12 mouse cellular contexts compared by ENCODE assay signal in genomic region chr9:109863085-109863484, GRCm38 (mm10). TPM values are rescaled to one million over a fixed set of nuclear protein-coding genes. Genes with fewer than 3 reads are reported as not detected.
DNase-seq lines count a peak whose midpoint lies in the region; ATAC-seq and TF ChIP-seq lines count a peak whose summit lies in the region.
"Had no signal": no experiment of that assay in that cellular context is flagged by ENCODE, and none has a peak within 500 bp of the region (broad histone marks: within the 10 kb centered on the region; RNA-seq: fewer than 3 reads in every experiment).

No protein-coding gene starts in this region.

- WGBS in heart, embryonic 11.5 days (ENCODE audit: insufficient replicate concordance): 24% methylated on average over 3 of the region's 3 CpGs
- WGBS in midbrain, embryonic 13.5 days: 69% methylated on average over 3 of the region's 3 CpGs
- 57% methylated on average over 3 of the region's 3 CpGs for WGBS in midbrain, embryonic 15.5 days
- 17% methylated on average over 3 of the region's 3 CpGs for WGBS in liver, postnatal 0 days (ENCODE audit: insufficient replicate concordance)

- H3K4me3 ChIP-seq in heart, embryonic 11.5 days (ENCODE audit: low read depth, low read length): no peak overlapping the region
- H3K4me3 ChIP-seq in midbrain, embryonic 13.5 days (replicated peaks): no peak overlapping the region
- no peak overlapping the region for H3K4me3 ChIP-seq in midbrain, embryonic 15.5 days
- no peak overlapping the region; the same call in 1 of the 2 replicates for H3K4me3 ChIP-seq in liver, postnatal 0 days (ENCODE audit: low read depth, low read length)
- H3K4me3 ChIP-seq: forebrain, embryonic 13.5 days had no signal

- no peaks in the 10 kb centered on the region for H3K36me3 ChIP-seq in heart, embryonic 11.5 days (ENCODE audit: control insufficient read depth, insufficient read depth, low read length)
- H3K36me3 ChIP-seq in midbrain, embryonic 13.5 days: no peaks in the 10 kb centered on the region
- no peaks in the 10 kb centered on the region for H3K36me3 ChIP-seq in midbrain, embryonic 15.5 days (replicated peaks)
- H3K36me3 ChIP-seq in liver, postnatal 0 days (replicated peaks; ENCODE audit: insufficient read depth, low read length): no peaks in the 10 kb centered on the region

- ATAC-seq in heart, embryonic 11.5 days (replicated peaks; ENCODE audit: insufficient number of reproducible peaks, low FRiP score, low TSS enrichment): no peak
- ATAC-seq in midbrain, embryonic 13.5 days: no peak
- ATAC-seq in midbrain, embryonic 15.5 days (replicated peaks): no peak
- peak; percentile 37 for ATAC-seq in liver, postnatal 0 days

- no peak for TF ChIP-seq CTCF in brain, embryonic 14.5 days (IDR thresholded peaks at IDR 0.05; ENCODE audit: borderline replicate concordance, extremely low read depth, insufficient read depth, insufficient read length)
- TF ChIP-seq CTCF in liver, postnatal 0 days (IDR thresholded peaks at IDR 0.05; ENCODE audit: low read depth): no peak

- peak overlapping the region; percentile 64 for H3K4me2 ChIP-seq in heart, embryonic 11.5 days
- H3K4me2 ChIP-seq in midbrain, embryonic 13.5 days (replicated peaks): no peak overlapping the region
- no peak overlapping the region for H3K4me2 ChIP-seq in midbrain, embryonic 15.5 days
- peak overlapping the region; percentile 61 for H3K4me2 ChIP-seq in liver, postnatal 0 days (ENCODE audit: low read depth, low read length)

- DNase-seq in heart, adult 9 months (ENCODE audit: low spot score in 2 of 2): no peak
- peak; percentile 2 for DNase-seq in brain, embryonic 14.5 days (ENCODE audit: low read depth)
- DNase-seq in liver, postnatal 0 days: no peak
- no peak for DNase-seq in right cerebral cortex, postnatal 4 days
- no peak for DNase-seq in lung, postnatal 14 days

- H3K27ac ChIP-seq in heart, embryonic 11.5 days (ENCODE audit: low read depth, low read length): no peak overlapping the region
- H3K27ac ChIP-seq in midbrain, embryonic 13.5 days: no peak overlapping the region
- no peak overlapping the region for H3K27ac ChIP-seq in midbrain, embryonic 15.5 days
- H3K27ac ChIP-seq in liver, postnatal 0 days (ENCODE audit: low read depth): no peak overlapping the region
- H3K27ac ChIP-seq: forebrain, embryonic 13.5 days had no signal

- no peaks in the 10 kb centered on the region for H3K9me3 ChIP-seq in heart, embryonic 11.5 days (replicated peaks; ENCODE audit: control insufficient read depth, low read length)
- no peaks in the 10 kb centered on the region for H3K9me3 ChIP-seq in midbrain, embryonic 13.5 days
- H3K9me3 ChIP-seq in midbrain, embryonic 15.5 days: no peaks in the 10 kb centered on the region
- H3K9me3 ChIP-seq in liver, postnatal 0 days (ENCODE audit: low read length): no peaks in the 10 kb centered on the region
- H3K9me3 ChIP-seq: forebrain, embryonic 13.5 days had no signal

- peak overlapping the region; percentile 46; the same call in 1 of the 2 replicates for H3K9ac ChIP-seq in heart, embryonic 11.5 days (ENCODE audit: low read depth, low read length)
- H3K9ac ChIP-seq in midbrain, embryonic 13.5 days (replicated peaks): 0 out of 2 replicates have a peak overlapping the region, but pooled peaks have one; percentile 0
- H3K9ac ChIP-seq in midbrain, embryonic 15.5 days: no peak overlapping the region
- H3K9ac ChIP-seq in liver, postnatal 0 days (replicated peaks): no peak overlapping the region
- H3K9ac ChIP-seq: forebrain, embryonic 13.5 days; lung, embryonic 14.5 days had no signal

- H3K27me3 ChIP-seq in heart, embryonic 11.5 days (ENCODE audit: control insufficient read depth, insufficient read depth, low read length): no peaks in the 10 kb centered on the region
- H3K27me3 ChIP-seq in midbrain, embryonic 13.5 days: peaks cover 8% of the 10 kb centered on the region; the same call in 1 of the 2 replicates
- no peaks in the 10 kb centered on the region for H3K27me3 ChIP-seq in midbrain, embryonic 15.5 days (replicated peaks)
- H3K27me3 ChIP-seq in liver, postnatal 0 days (ENCODE audit: insufficient read depth, low read length): no peaks in the 10 kb centered on the region

- no peak for TF ChIP-seq EP300 in liver, postnatal 0 days (IDR thresholded peaks at IDR 0.05; ENCODE audit: low read depth)

- H3K4me1 ChIP-seq in heart, embryonic 11.5 days (ENCODE audit: control insufficient read depth, insufficient read depth, low read length): no peaks in the 10 kb centered on the region
- H3K4me1 ChIP-seq in midbrain, embryonic 13.5 days (replicated peaks): no peaks in the 10 kb centered on the region
- H3K4me1 ChIP-seq in midbrain, embryonic 15.5 days: peaks cover 2% of the 10 kb centered on the region; the same call in 1 of the 2 replicates
- H3K4me1 ChIP-seq in liver, postnatal 0 days (ENCODE audit: insufficient read depth): peaks cover 2% of the 10 kb centered on the region; the same call in 1 of the 2 replicates
- H3K4me1 ChIP-seq: forebrain, embryonic 13.5 days had no signal

- no peak for TF ChIP-seq POLR2A in brain, embryonic 14.5 days (IDR thresholded peaks at IDR 0.05; ENCODE audit: borderline replicate concordance, extremely low read depth, insufficient read depth, insufficient read length, poor library complexity, severe bottlenecking)

RNA-seq across cellular contexts. Expression of gene Cdc25a, which starts 12.3 kb away (rescaled TPM):
- 22.0 and 23.7 TPM in 2 replicates for polyA plus RNA-seq in heart, embryonic 11.5 days (2014; fragmentation: Nextera tagmentation; extraction: Ambion mirVana)
- 20.2 and 23.1 TPM in 2 replicates for polyA plus RNA-seq in midbrain, embryonic 13.5 days (2015; fragmentation: Nextera tagmentation; extraction: Ambion mirVana)
- 12.4 and 14.7 TPM in 2 replicates for polyA plus RNA-seq in midbrain, embryonic 15.5 days (2015; fragmentation: Nextera tagmentation; extraction: Ambion mirVana)
- polyA plus RNA-seq in brain, embryonic 14.5 days (2012; rRNA removed): 15.4 and 16.7 TPM in 2 replicates
- 7.5 and 7.8 TPM in 2 replicates for polyA plus RNA-seq in liver, postnatal 0 days (2015; fragmentation: Nextera tagmentation; extraction: Ambion mirVana)

RNA-seq across cellular contexts. Expression of gene Camp, which starts 13.7 kb away (rescaled TPM):
- 1.1 TPM in 1 of 2 replicates, not detected in the other for polyA plus RNA-seq in heart, embryonic 11.5 days (2014; fragmentation: Nextera tagmentation; extraction: Ambion mirVana)
- 0.22 and 0.55 TPM in 2 replicates for polyA plus RNA-seq in midbrain, embryonic 13.5 days (2015; fragmentation: Nextera tagmentation; extraction: Ambion mirVana)
- polyA plus RNA-seq in midbrain, embryonic 15.5 days (2015; fragmentation: Nextera tagmentation; extraction: Ambion mirVana): 2.6 TPM in 1 of 2 replicates, not detected in the other
- 0.53 and 0.94 TPM in 2 replicates for polyA plus RNA-seq in brain, embryonic 14.5 days (2012; rRNA removed)
- 659 and 684 TPM in 2 replicates for polyA plus RNA-seq in liver, postnatal 0 days (2015; fragmentation: Nextera tagmentation; extraction: Ambion mirVana)
- polyA plus RNA-seq: lung, embryonic 14.5 days; midbrain, embryonic 14.5 days; urinary bladder, adult 2 months had no signal

RNA-seq across cellular contexts. Expression of gene Nme6, which starts 30.5 kb away (rescaled TPM):
- 77.3 and 84.9 TPM in 2 replicates for polyA plus RNA-seq in heart, embryonic 11.5 days (2014; fragmentation: Nextera tagmentation; extraction: Ambion mirVana)
- 69.7 and 71.3 TPM in 2 replicates for polyA plus RNA-seq in midbrain, embryonic 13.5 days (2015; fragmentation: Nextera tagmentation; extraction: Ambion mirVana)
- polyA plus RNA-seq in midbrain, embryonic 15.5 days (2015; fragmentation: Nextera tagmentation; extraction: Ambion mirVana): 59.4 and 68.3 TPM in 2 replicates
- polyA plus RNA-seq in brain, embryonic 14.5 days (2012; rRNA removed): 54.5 and 62.4 TPM in 2 replicates
- polyA plus RNA-seq in liver, postnatal 0 days (2015; fragmentation: Nextera tagmentation; extraction: Ambion mirVana): 30.6 and 30.7 TPM in 2 replicates

RNA-seq across cellular contexts. Expression of gene Spink8, which starts 51.0 kb away (rescaled TPM):
- polyA plus RNA-seq in heart, embryonic 11.5 days (2014; fragmentation: Nextera tagmentation; extraction: Ambion mirVana): 0.27 TPM in 1 of 2 replicates, not detected in the other
- polyA plus RNA-seq in midbrain, embryonic 13.5 days (2015; fragmentation: Nextera tagmentation; extraction: Ambion mirVana): 0.27 TPM in 1 of 2 replicates, not detected in the other
- polyA plus RNA-seq in midbrain, embryonic 15.5 days (2015; fragmentation: Nextera tagmentation; extraction: Ambion mirVana): 0.29 TPM in 1 of 2 replicates, not detected in the other
- not detected in 2 replicates for polyA plus RNA-seq in brain, embryonic 14.5 days (2012; rRNA removed)
- not detected in 2 replicates for polyA plus RNA-seq in liver, postnatal 0 days (2015; fragmentation: Nextera tagmentation; extraction: Ambion mirVana)
- polyA plus RNA-seq: forebrain, embryonic 13.5 days; lung, embryonic 14.5 days; midbrain, embryonic 14.5 days had no signal

Comparison
In these comparisons a context has a peak if more than half of its experiments do, and no peak if none do; other contexts are left out.
1. H3K9ac ChIP-seq: peak in heart, embryonic 11.5 days (single experiment) and midbrain, embryonic 13.5 days (single experiment); none in midbrain, embryonic 15.5 days (single experiment) and liver, postnatal 0 days (single experiment).
2. H3K4me2 ChIP-seq: peak in heart, embryonic 11.5 days (single experiment) and liver, postnatal 0 days (single experiment); none in midbrain, embryonic 13.5 days (single experiment) and midbrain, embryonic 15.5 days (single experiment).
3. RNA of gene Camp, which starts 13.7 kb away (polyA plus RNA-seq): 659 to 684 TPM in liver, postnatal 0 days; 1.1 TPM in heart, embryonic 11.5 days, 0.53 to 0.94 TPM in brain, embryonic 14.5 days, 0.22 to 0.55 TPM in midbrain, embryonic 13.5 days and 2.6 TPM in midbrain, embryonic 15.5 days; every median in the first group is over 100 times any median in the second.